Mouse (Mus musculus) activated CD4-positive, CD25-positive, alpha-beta regulatory T cell (primary cell): Measurements from ENCODE around the gene Gm4792. TPM values are rescaled to one million over a fixed set of nuclear protein-coding genes. Genes with fewer than 3 reads are reported as not detected.

Experiments used
- polyA plus RNA-seq, 2 experiments: library from polyadenylated mRNA; unstranded; fragments of 100-300 nt; shearing (Covaris generic); gene quantifications; one replicate each; pipeline ENCODE4 v1.2.1; 2017

Gm4792 gene
- under 1 TPM in 1 of 2 experiments, not detected in 1; 0.23 TPM for polyA plus RNA-seq

DNA sequence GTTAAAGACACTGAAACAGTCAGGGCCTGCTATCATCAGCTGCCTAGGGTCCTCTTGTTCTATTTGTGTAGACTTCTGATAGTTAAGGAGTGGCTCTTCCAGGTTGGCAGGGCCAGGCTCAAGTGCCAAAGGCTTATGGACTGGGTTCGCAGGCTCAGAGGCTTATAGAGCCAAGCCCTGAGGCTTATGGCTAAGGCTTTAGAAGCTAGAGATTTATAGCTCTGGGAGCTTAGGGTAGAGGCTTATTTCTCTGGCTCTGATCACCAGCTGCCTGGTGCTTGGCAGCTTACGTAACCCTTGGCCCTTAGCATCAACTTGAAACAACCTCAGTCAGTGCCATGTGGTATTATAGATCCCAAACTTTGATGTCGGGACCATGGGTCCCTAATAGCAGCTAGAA is at the start of gene Gm4792:
Gene Gm4792 (minus strand): TSS at position 233 of the 400 bp plus-strand sequence.

DNA sequence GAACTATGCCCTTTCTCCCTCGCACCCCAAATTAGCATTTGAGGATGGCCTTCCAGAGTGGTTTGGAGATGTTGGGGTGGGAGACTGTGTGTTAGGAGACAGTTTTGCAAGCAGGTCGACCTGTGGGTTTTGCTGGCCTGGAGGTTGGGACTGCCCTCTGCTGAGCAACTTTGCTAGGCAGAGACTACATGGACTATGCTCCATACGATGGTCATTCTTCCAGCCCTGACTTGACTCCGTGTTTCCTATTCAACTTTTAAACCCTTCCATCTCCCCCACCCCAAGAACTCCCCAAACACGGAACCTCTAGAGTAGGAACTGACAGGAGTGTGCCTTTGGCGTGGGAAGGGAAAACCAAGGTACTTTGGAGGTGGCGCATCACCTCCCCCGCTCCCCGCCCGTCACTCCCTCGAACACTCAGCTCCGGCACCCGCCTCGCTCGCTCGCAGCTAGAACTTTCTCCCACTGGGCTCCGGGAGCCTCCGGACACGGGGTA is 13.1 kb upstream of the Gm4792 start, which contains the start of gene Tmcc3:
Gene Tmcc3 (plus strand): TSS at position 439 of the 496 bp plus-strand sequence.

Other genes starting within 250 kb of the Gm4792 start
- 1 to 10 TPM; 3.7 to 4.8 TPM for gene Nr2c1, start 150.7 kb downstream of the Gm4792 start, polyA plus RNA-seq
- gene Ndufa12, start 100.0 kb downstream of the Gm4792 start, polyA plus RNA-seq, result 100 to 1,000 TPM; 113 to 135 TPM
- gene Tmcc3, start 13.2 kb upstream of the Gm4792 start, polyA plus RNA-seq, result 1 to 10 TPM; 1.9 to 2.4 TPM